Mouse (Mus musculus) stomach, postnatal 0 days (tissue): Measurements from ENCODE around the gene Tnfrsf25.

Source experiments
- CTCF ChIP-seq: IDR thresholded peaks from 2 replicates; pipeline ENCODE4 v1.5.1; 2016; ENCODE audit warnings: antibody characterized with exemption, low read depth, mild to moderate bottlenecking, moderate library complexity
- EP300 ChIP-seq: optimal IDR thresholded peaks from 2 replicates; pipeline ENCODE3; 2016; ENCODE audit warnings: antibody characterized with exemption

GRCm38 (mm10) chr4:152135363-152135762, 19.6 kb downstream of the Tnfrsf25 start:
- TF ChIP-seq CTCF (no peak), EP300 (no peak)
